Mouse (Mus musculus): ENCODE results near the gene Dpf3. TPM values are rescaled to one million over a fixed set of nuclear protein-coding genes. Genes with fewer than 3 reads are reported as not detected.

Dpf3 gene
- polyA plus RNA-seq, 1 experiment = 1.6 TPM

GRCm38 (mm10) chr12:83364771-83365170, 122.7 kb downstream of the Dpf3 start:
- WGBS = 61% methylated on average over 3 of the region's 3 CpGs
- DNase-seq (ENCODE audit: low read depth in 1 of 2, low spot score in 2 of 2) = no peak
- H3K4me3 ChIP-seq (ENCODE audit: extremely low read depth, insufficient read depth, insufficient read length) = no peak overlapping the region
- no peaks in the 10 kb centered on the region for H3K36me3 ChIP-seq (ENCODE audit: control insufficient read depth, insufficient read depth, low read length)
- no peaks in the 10 kb centered on the region for H3K27me3 ChIP-seq (ENCODE audit: control insufficient read depth, insufficient read depth, low read length)
- H3K27ac ChIP-seq (ENCODE audit: insufficient read depth, low read length) = no peak overlapping the region
- no peaks in the 10 kb centered on the region for H3K4me1 ChIP-seq (ENCODE audit: control insufficient read depth, insufficient read depth, insufficient read length)
- TF ChIP-seq CTCF (IDR thresholded peaks at IDR 0.05; ENCODE audit: extremely low read depth, insufficient read depth, insufficient read length, insufficient replicate concordance) (no peak), POLR2A (IDR thresholded peaks at IDR 0.05; ENCODE audit: low read depth, low read length) (no peak)

- Histone ChIP-seq H3K36me3 (ENCODE audit: control insufficient read depth, insufficient read depth, low read length) (no peaks in the 10 kb centered on the region), H3K27ac (ENCODE audit: insufficient read depth, low read length) (no peak overlapping the region), H3K4me3 (ENCODE audit: extremely low read depth, insufficient read depth, insufficient read length) (no peak overlapping the region), H3K27me3 (ENCODE audit: control insufficient read depth, insufficient read depth, low read length) (no peaks in the 10 kb centered on the region), H3K4me1 (ENCODE audit: control insufficient read depth, insufficient read depth, insufficient read length) (no peaks in the 10 kb centered on the region)
- DNase-seq (ENCODE audit: low read depth in 1 of 2, low spot score in 2 of 2) = no peak
- 93% methylated on average over 3 of the region's 3 CpGs for WGBS
- no peak for TF ChIP-seq POLR2A (IDR thresholded peaks at IDR 0.05; ENCODE audit: low read depth, low read length)
- TF ChIP-seq CTCF (IDR thresholded peaks at IDR 0.05; ENCODE audit: extremely low read depth, insufficient read depth, insufficient read length, insufficient replicate concordance) = no peak
Observed at GRCm38 (mm10) chr12:83361801-83362200, 125.7 kb downstream of the Dpf3 start.

GRCm38 (mm10) chr12:83352640-83353039, 134.9 kb downstream of the Dpf3 start:
- DNase-seq (ENCODE audit: low read depth in 1 of 2, low spot score in 2 of 2) = no peak
- no peak overlapping the region for H3K4me3 ChIP-seq (ENCODE audit: extremely low read depth, insufficient read depth, insufficient read length)
- TF ChIP-seq POLR2A (IDR thresholded peaks at IDR 0.05; ENCODE audit: low read depth, low read length) (no peak), CTCF (IDR thresholded peaks at IDR 0.05; ENCODE audit: extremely low read depth, insufficient read depth, insufficient read length, insufficient replicate concordance) (no peak)
- no peaks in the 10 kb centered on the region for H3K27me3 ChIP-seq (ENCODE audit: control insufficient read depth, insufficient read depth, low read length)
- WGBS = 91% methylated on average over 6 of the region's 6 CpGs
- no peaks in the 10 kb centered on the region for H3K4me1 ChIP-seq (ENCODE audit: control insufficient read depth, insufficient read depth, insufficient read length)
- H3K27ac ChIP-seq (ENCODE audit: insufficient read depth, low read length) = no peak overlapping the region
- no peaks in the 10 kb centered on the region for H3K36me3 ChIP-seq (ENCODE audit: control insufficient read depth, insufficient read depth, low read length)

- Histone ChIP-seq H3K4me3 (ENCODE audit: extremely low read depth, insufficient read depth, insufficient read length) (no peak overlapping the region), H3K27me3 (ENCODE audit: control insufficient read depth, insufficient read depth, low read length) (no peaks in the 10 kb centered on the region), H3K36me3 (ENCODE audit: control insufficient read depth, insufficient read depth, low read length) (no peaks in the 10 kb centered on the region), H3K27ac (ENCODE audit: insufficient read depth, low read length) (no peak overlapping the region), H3K4me1 (ENCODE audit: control insufficient read depth, insufficient read depth, insufficient read length) (no peaks in the 10 kb centered on the region)
- no peak for DNase-seq (ENCODE audit: low read depth in 1 of 2, low spot score in 2 of 2)
- TF ChIP-seq CTCF (IDR thresholded peaks at IDR 0.05; ENCODE audit: extremely low read depth, insufficient read depth, insufficient read length, insufficient replicate concordance) (no peak), POLR2A (IDR thresholded peaks at IDR 0.05; ENCODE audit: low read depth, low read length) (no peak)
- 92% methylated on average over 5 of the region's 5 CpGs for WGBS
Observed at GRCm38 (mm10) chr12:83349736-83350135, 137.8 kb downstream of the Dpf3 start.

- Histone ChIP-seq H3K36me3 (ENCODE audit: control insufficient read depth, insufficient read depth, low read length) (no peaks in the 10 kb centered on the region), H3K27me3 (ENCODE audit: control insufficient read depth, insufficient read depth, low read length) (no peaks in the 10 kb centered on the region), H3K4me1 (ENCODE audit: control insufficient read depth, insufficient read depth, insufficient read length) (no peaks in the 10 kb centered on the region), H3K27ac (ENCODE audit: insufficient read depth, low read length) (no peak overlapping the region), H3K4me3 (ENCODE audit: extremely low read depth, insufficient read depth, insufficient read length) (no peak overlapping the region)
- WGBS = 81% methylated on average over 3 of the region's 3 CpGs
- TF ChIP-seq POLR2A (IDR thresholded peaks at IDR 0.05; ENCODE audit: low read depth, low read length) = no peak
- DNase-seq (ENCODE audit: low read depth in 1 of 2, low spot score in 2 of 2) = no peak
Observed at GRCm38 (mm10) chr12:83348246-83348645, 139.3 kb downstream of the Dpf3 start.

GRCm38 (mm10) chr12:83342875-83343185, 144.7 kb downstream of the Dpf3 start:
- Histone ChIP-seq H3K27ac (ENCODE audit: insufficient read depth, low read length) (no peak overlapping the region), H3K4me3 (ENCODE audit: extremely low read depth, insufficient read depth, insufficient read length) (no peak overlapping the region), H3K27me3 (ENCODE audit: control insufficient read depth, insufficient read depth, low read length) (no peaks in the 10 kb centered on the region), H3K36me3 (ENCODE audit: control insufficient read depth, insufficient read depth, low read length) (no peaks in the 10 kb centered on the region), H3K4me1 (ENCODE audit: control insufficient read depth, insufficient read depth, insufficient read length) (no peaks in the 10 kb centered on the region)
- WGBS = 53% methylated on average over 4 of the region's 4 CpGs
- DNase-seq (ENCODE audit: low read depth in 1 of 2, low spot score in 2 of 2) = no peak
- no peak for TF ChIP-seq CTCF (IDR thresholded peaks at IDR 0.05; ENCODE audit: extremely low read depth, insufficient read depth, insufficient read length, insufficient replicate concordance)
- TF ChIP-seq POLR2A (IDR thresholded peaks at IDR 0.05; ENCODE audit: low read depth, low read length) = no peak

GRCm38 (mm10) chr12:83342035-83342874, 145.3 kb downstream of the Dpf3 start:
- TF ChIP-seq POLR2A (IDR thresholded peaks at IDR 0.05; ENCODE audit: low read depth, low read length) (no peak), CTCF (IDR thresholded peaks at IDR 0.05; ENCODE audit: extremely low read depth, insufficient read depth, insufficient read length, insufficient replicate concordance) (no peak)
- Histone ChIP-seq H3K27ac (ENCODE audit: insufficient read depth, low read length) (no peak overlapping the region), H3K27me3 (ENCODE audit: control insufficient read depth, insufficient read depth, low read length) (no peaks in the 10 kb centered on the region), H3K36me3 (ENCODE audit: control insufficient read depth, insufficient read depth, low read length) (no peaks in the 10 kb centered on the region), H3K4me3 (ENCODE audit: extremely low read depth, insufficient read depth, insufficient read length) (no peak overlapping the region), H3K4me1 (ENCODE audit: control insufficient read depth, insufficient read depth, insufficient read length) (no peaks in the 10 kb centered on the region)
- DNase-seq (ENCODE audit: low read depth in 1 of 2, low spot score in 2 of 2) = no peak
- WGBS = 94% methylated on average over 14 of the region's 15 CpGs
